Mouse (Mus musculus): Measurements from ENCODE around the gene Ankrd31.

- TF ChIP-seq POLR2A (IDR thresholded peaks at IDR 0.05; ENCODE audit: extremely low read depth, insufficient read depth, low read length) = no peak
- TF ChIP-seq CTCF (IDR thresholded peaks at IDR 0.05; ENCODE audit: extremely low read depth, insufficient read depth, low read length) = no peak
These were observed 208.4 kb downstream of the Ankrd31 start for GRCm38 (mm10) chr13:96956466-96956865.
